Mouse (Mus musculus) myocyte (in vitro differentiated cells): ENCODE measurements around the gene Tnnt3.

Source experiments
- SRF ChIP-seq: IDR thresholded peaks from one replicate; pipeline ENCODE4 v1.6.1; 2011; ENCODE audit warnings: low read depth; ENCODE audit not compliant: control insufficient read depth, insufficient read length
- TCF3 ChIP-seq: IDR thresholded peaks from one replicate; pipeline ENCODE4 v1.6.1; 2011; ENCODE audit warnings: low read depth, control low read depth; ENCODE audit not compliant: insufficient read length

DNA sequence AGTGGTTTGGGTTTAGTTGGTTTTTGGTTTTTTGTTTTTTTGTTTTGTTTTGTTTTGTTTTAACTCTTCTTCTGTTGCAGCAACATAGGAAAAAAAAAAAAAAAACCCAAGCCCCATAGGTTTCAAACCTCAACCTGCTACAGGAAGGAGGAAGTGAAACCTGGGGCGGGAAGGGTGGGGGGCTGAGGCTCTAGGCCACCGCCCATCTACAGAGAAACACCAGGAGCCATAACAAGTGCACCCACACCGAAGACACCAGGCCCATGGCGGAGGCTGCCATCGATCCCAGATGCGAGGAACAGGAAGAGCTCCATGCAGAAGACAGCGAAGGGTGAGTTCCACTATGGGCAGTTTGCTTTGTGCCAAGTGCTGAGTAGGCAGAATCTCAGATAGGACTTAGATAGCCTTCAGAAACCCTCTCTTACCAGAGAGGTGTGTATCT lies 38.0 kb upstream of the Tnnt3 start, which contains the start of gene Lsp1:
- TF ChIP-seq SRF, result no peak
- no peak for TF ChIP-seq TCF3
